Mouse (Mus musculus): ENCODE results near the gene Hdac7.

DNA sequence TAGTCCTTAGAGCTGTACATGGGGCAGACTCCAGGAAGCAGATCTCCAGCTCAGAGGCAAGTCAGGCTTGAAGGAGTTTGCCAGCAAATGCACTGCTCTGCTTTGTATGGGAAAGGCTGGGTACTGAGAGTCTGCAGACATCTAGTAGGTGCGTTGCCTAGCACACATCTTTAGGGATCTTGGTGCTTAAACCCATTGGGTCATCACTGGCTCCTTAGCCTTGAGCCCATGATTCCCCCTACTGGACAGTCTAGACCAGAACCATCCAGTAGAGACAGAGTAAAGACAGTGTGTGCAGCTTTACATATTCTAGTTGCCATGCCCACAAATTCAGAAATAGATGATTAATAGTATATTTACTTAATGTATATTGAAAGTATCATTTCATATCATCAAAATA lies 3.5 kb downstream of the Hdac7 start:
- TF ChIP-seq EP300 (IDR thresholded peaks at IDR 0.05; ENCODE audit: insufficient read depth, low read depth, low read length) (no peak), CTCF (IDR thresholded peaks at IDR 0.05; ENCODE audit: low read depth, low read length) (no peak)
